Mouse (Mus musculus) kidney, postnatal 10 days (tissue): ENCODE results near the gene Parp12.

Source experiments
- DNase-seq: peaks from one replicate; pipeline ENCODE4 v3.0.0; 2021; ENCODE audit warnings: mixed read lengths

Gene Parp12

DNA sequence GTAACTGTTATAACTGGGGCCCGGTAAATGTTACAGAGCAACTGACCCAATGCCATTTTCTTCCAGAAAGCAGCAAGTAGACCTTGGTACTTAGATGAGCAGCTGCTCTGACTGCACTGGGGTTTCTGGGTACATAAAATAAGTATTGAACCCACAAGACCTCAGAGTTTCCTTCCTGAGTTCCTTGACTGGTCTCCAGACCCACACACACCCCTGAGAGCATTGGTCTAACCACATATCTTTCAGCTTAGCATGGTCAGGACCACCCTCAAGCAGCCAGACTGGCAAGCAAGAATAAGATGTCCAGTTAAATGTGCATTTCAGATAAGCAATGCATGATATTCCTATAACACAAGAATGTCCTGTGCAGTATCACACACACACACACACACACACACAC lies 61.0 kb downstream of the Parp12 start:
- DNase-seq = no peak

DNA sequence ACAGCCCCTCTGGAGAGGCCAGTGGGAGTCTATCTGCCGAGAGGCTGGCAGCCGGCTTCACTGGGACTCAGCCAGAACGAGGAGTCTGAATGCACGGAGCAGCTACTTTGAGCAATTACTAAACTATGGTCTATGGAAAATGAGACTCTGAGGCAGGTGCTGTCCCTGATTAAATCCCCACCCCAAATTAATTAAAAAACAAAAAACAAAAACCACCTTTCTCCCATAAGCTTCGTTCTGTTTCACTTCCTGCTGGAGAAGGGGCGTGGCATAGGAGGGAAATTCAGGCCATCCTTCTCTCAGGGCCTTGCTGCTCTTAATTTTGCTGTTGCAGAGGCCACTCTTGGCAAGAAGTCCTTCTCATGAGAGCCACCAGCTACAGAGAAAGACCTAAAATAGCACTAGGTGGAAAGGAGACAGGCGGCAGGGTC lies 62.3 kb downstream of the Parp12 start:
- DNase-seq = no peak

DNA sequence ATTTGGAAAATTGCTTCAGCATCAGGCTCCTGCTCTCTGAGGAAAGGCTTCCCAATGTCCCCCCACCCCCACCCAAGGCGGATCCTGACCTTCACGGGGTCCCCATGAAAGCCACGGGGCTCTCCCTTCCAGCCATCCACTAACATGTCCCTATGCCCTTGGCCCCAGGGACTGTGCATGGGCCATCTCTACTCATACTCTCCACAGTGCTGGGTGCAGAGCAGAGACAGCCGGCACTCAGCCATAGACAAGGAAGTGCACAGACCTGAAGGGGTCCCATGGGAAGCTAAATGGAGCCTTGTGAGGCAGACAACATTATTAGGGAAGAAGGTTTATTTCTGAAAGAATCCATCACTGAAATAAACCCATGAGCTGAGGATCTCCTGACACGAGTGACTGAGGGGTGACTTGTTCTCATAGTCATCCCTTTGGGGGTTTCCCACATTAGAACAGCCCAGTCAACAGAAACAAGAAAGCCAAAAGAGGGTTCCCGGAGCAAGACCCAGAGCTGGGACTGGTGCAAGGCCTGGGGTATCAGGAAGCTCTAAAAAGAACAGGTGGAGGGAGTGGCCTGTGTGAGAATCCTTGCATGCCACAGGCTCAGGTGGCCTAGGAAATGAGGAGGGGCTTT lies 63.2 kb downstream of the Parp12 start:
- no peak for DNase-seq

DNA sequence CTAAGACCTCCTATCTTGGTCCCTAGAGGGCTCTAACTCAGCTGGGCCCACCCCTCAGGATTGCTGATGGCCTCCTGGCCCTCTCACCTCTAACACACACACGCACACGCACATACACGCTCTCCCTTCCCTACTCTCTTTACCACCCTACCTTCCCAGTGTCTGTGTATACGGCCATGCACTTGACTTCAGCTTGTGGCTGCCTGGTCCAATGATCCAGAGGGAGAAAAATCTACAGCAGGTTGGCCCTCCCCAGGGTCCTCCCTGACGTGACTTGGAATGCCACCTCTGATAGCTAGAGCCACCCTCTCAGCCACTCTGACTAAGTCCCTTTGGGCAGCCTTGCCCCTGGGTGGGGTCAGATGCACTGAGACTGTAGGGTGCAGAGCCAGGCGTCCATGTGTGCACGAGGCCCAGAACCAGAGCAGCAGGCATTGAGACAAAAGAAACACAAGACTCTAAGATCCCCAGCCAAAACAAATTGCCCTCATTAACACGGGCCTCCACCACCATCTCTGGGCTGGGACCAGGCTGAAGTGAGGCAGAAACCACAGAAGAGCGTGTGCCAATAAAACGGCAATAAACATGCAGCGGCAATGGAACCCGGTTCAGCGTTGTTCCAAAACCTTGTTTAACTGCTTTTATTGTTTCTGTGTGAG lies 63.8 kb downstream of the Parp12 start:
- DNase-seq = no peak

DNA sequence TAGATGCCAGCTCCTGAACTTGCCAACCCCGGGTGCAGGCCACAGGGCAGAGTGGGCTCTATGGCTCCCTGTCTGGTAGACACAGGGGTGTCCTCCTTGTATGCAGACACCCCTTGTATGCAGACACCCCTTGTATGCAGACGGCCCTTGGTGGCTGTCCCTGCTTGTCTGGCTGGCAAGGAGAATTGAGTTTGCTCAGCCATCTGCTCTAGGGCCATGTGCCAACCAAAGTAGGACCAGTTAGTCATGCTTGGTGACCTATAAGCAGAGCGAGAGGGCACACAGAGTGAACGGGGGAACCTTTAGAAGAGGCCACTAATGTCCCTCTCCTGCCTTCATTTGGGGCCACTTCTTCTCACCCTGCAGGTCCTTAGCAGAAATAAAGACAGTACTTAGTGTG lies 65.5 kb downstream of the Parp12 start:
- no peak for DNase-seq

DNA sequence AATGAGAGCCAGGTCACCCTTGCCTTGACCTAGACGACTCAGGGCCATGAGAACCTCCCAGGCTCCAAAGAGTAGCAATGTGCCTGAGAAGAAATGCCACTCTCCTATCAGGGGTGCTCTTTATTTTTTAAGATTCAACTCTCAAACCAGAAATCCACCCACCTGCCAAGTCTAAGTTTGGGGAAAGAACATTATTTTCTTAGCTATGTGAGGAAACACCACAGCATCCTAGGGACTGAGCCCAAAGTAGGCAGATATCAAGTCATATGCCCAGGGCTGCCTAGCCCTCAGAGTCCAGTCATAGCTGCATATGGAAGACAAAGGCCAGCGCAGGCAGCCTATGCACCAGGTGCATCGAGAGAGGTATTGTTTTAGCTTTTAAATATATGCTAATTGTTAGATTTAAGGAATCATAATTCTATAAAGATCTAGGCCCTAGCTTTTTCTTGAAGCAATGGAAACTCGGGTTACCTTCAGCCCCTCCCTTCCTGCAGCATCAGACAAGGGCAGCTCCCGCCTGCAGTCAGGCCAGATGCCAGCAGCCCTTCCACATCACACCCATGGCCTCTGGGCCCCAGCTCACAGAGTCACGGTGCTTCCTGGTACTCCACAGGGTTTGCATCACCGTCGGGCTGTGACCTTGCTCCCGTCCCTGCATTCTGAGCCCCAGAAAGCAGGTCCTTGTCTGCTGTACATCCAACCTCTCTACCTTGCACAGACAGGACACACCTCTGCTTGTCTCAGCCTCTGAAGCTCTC lies 66.2 kb downstream of the Parp12 start:
- DNase-seq = no peak

DNA sequence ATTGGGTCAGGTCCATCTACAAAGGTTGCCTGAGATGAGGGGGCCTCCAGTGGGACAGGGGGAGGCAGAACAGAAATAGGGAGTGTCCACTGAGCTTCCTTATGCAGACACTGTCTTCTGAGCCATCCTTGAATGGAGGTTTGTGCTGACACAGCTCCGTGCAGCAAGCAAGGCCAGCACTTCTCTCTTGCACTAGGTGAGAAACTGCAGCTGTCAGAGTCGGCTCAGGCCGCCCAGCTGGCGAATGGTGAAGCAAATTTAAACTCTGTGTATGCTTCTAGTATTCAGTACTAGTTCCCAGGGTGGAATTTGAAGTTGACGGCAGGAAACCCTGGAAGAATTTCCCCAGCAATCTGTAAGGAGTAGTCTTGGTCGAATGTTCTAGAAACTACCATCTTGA lies 67.3 kb downstream of the Parp12 start:
- DNase-seq = peak; percentile 41

DNA sequence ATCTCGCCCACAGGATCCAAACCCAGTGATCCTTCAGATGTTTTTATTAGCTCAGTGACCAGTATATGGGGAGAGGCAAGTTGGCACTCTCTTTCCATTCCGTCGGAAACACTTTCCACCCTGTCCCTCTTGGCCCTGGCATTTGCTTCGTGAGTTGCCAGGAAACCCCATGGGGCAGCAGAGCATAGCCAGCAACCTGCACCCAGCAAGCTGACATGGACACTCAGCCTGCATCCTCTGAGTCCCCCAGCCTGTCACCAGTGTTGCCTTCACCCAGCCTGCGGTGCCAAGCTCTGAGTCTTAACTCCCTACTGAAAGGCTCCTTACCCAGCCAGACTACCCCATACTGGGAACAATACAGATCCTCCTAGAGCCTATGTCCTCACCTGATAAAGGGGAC lies 69.0 kb downstream of the Parp12 start:
- no peak for DNase-seq

DNA sequence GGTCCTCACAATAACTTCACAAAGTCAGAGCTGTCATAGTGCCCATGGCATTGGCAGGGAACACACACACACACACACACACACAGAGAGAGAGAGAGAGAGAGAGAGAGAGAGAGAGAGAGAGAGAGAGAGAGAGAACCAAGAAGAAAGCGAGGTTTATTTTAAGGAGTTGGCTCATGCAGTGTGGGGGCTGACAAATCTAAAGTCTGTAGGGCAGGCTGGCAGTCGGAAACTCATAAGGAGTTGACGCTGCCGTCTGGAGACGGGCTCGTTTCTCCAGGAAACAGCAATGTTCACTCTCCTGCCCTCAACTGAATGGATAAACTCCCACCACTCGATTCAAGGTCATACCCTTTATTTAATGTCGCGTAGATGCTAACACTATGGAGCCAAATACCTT lies 77.7 kb downstream of the Parp12 start:
- DNase-seq = no peak
